ENCODE assay signal across 11 mouse cellular contexts in the genomic region with DNA sequence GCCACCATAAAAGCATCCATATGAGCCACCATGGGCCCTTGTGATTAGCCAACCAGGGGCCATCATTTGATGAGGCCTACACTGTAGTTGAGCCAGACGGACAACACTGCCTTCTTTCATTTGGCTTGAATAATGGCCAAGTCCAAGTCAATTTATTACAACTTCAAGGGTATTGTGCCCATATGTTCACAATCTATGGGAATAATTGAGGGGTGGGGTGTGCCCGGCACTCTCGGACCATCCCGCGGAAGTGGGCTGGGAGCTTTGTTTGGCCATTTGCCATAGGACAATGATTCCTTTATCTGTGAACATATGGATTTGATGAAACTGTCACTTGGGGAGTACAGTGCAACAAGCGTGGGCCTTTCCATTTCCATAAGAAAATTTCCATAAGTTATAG.
"Had no signal": no experiment of that assay in that cellular context is flagged by ENCODE, and none has a peak within 500 bp of the region (broad histone marks: within the 10 kb centered on the region; RNA-seq: fewer than 3 reads in every experiment).

No protein-coding gene starts in this region.

- H3K4me2 ChIP-seq: midbrain, embryonic 11.5 days; midbrain, embryonic 15.5 days; neural tube, embryonic 13.5 days had no signal

- H3K4me3 ChIP-seq: left cerebral cortex, adult 2 months; midbrain, embryonic 15.5 days; neural tube, embryonic 13.5 days had no signal

- H3K27me3 ChIP-seq: midbrain, embryonic 15.5 days; neural tube, embryonic 13.5 days had no signal

- ATAC-seq: lung, postnatal 0 days; midbrain, embryonic 15.5 days had no signal

- H3K36me3 ChIP-seq: midbrain, embryonic 15.5 days; neural tube, embryonic 13.5 days had no signal

- H3K9me3 ChIP-seq: midbrain, embryonic 15.5 days; neural tube, embryonic 13.5 days had no signal

- H3K27ac ChIP-seq: left cerebral cortex, adult 2 months; liver, embryonic 14.5 days; midbrain, embryonic 15.5 days; neural tube, embryonic 13.5 days; stomach, postnatal 0 days had no signal

- H3K9ac ChIP-seq: liver, embryonic 14.5 days; midbrain, embryonic 15.5 days; neural tube, embryonic 13.5 days had no signal

- DNase-seq: kidney, postnatal 25 days; lung, adult 2 months; lung, postnatal 4 days; thymus, postnatal 4 days had no signal
